Mouse (Mus musculus) right cerebral cortex, adult 2 months (tissue): ENCODE results near the gene Rhoh.
A peak's percentile ranks its signal among the peaks of the same experiment; 100 is the strongest.

Source experiments
- DNase-seq, 2 experiments: peaks; one replicate each; pipeline ENCODE4 v3.0.0; 2021 to 2022; ENCODE audit warnings: low spot score in 2 of 2

The Rhoh gene

DNA sequence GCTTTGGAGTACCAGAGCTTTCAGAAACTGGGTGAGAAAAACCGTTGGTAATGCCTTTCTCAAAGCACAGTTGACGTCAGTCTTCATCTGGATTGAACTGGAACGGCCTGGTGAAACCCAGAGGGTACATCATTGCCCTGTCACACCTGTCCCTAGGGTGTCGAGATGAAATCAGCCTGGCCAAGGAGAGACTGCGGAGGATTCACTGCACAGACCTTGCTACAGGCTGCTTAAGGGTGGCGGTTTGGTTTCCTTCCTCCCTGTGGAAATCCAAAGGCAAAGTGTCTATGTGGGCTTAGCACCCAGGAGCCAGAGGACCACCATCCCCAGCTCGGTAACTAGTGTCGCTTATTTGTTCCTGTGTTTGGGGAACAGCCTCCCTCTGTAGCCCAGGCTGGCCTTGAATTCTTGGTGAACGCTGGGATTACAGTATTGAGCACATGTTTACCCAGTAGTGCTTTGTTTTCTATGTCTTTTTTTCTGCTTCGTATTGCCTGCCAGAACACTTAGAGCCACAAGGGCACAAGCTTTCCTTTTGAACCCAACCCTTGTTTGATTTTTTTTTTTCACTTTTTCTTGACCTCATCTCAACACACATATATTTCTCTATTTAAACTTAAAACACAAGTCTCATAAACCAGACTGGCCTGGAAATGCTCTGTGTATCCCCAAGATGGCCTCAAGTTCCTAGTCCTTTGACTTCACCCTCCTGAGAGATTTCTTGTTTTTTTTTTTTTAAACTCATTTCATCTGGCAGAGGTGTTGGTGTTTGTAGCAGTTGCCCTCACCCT is at the start of gene Rhoh:
Rhoh (plus strand) TSS at position 60 of the 791 bp plus-strand sequence.
- DNase-seq: no peak

DNA sequence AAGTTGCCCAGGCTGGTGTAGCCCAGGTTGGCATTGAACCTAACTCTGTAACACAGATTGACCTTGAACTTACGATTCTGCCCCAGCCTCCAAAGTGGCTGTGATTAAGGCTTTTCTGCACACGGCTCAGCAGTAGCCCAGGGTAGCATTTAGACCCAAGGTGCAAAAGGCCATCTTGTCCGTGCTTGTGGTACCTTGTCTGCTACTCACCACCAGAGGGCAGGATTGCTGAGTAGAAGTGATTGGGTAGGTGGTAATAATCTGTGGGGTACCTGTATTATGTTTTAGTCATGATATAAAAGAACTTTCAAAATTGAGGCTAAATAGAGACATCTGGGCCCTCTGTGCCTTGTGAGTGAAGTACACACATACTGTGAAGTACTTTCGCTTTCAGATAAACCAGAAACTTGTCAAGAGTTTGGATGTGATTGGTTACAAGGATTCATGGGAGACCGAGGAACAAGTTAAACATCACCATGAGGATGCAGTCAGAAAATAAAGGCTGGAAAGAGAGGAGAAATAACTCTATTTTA is 37.3 kb upstream of the Rhoh start:
- DNase-seq: peak; percentile 22 to 34

DNA sequence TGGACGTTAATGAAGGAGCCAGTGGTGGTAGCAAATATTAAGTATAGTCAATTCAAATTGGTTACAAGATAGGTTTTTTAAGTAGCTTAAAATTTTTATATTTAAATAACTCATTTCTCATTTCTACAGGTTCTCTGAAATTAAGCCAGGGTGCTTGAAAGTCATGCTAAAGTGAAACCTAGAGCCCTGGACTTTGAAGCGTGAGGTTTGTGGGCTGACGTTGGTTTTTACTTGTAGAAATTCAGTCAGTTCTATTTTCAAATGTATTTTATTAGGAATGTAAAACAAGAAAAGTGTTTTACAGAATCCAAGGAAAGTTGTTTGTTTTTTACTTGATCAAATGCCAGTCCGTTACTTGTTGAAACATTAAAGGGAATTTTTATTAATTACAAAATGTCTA is 34.5 kb upstream of the Rhoh start:
- no peak for DNase-seq

DNA sequence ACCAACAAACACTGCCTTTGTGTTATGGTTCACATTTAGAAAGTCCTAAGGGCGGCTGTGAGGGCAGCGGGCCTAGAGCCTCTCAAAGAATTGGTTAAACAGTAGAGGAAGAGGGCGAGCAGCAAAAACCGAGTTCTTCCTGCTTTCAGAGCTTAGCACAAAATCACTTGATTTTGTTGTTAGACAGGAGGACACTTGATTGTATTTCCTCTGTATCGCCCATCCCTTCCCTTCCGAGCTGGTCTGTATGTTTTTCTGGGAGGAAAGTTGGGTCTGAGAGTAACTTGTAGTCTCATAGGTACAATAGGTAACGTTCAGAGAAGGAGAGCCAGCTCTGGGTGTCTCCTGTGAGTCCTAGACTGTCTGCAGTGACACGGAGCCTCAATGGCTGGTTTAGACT is 33.9 kb upstream of the Rhoh start:
- DNase-seq: no peak

DNA sequence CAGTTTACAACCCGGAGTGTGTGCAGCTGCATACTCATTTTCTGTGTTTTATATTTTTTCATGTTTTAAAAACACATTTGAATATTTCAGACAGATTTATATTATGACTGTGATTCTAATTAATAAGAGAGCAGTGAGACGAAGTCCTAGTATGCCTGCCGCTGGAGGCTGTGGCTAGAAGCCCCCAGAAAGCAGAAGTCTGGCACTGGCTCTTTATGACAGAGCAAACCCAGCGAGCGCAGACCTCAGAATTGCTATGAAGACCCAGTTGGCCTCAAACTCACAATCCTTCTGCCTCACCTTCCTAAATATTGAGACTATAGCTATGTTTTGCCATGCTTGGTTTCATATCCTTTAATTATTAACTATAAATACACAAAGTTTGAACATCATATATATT is 32.8 kb upstream of the Rhoh start:
- no peak for DNase-seq

DNA sequence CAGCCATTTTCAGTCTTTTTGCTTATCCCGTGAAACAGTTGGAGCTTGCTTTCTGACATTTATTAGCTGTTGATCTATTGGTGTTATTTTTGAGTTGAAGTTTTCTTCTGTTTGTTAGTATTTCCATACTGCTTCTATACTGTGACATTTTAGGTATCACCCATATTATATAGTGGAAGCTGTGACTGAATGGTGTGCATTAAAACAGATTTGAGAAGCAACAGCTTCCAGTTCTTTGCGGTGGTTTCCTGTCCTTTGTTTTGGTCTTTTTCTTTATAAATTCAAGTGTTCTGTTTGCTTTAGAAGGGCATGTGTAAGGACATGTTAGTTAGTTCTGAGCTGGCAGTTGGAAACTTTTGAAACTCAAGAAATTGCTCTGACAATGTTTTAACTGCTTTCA is 32.0 kb upstream of the Rhoh start:
- DNase-seq: no peak

DNA sequence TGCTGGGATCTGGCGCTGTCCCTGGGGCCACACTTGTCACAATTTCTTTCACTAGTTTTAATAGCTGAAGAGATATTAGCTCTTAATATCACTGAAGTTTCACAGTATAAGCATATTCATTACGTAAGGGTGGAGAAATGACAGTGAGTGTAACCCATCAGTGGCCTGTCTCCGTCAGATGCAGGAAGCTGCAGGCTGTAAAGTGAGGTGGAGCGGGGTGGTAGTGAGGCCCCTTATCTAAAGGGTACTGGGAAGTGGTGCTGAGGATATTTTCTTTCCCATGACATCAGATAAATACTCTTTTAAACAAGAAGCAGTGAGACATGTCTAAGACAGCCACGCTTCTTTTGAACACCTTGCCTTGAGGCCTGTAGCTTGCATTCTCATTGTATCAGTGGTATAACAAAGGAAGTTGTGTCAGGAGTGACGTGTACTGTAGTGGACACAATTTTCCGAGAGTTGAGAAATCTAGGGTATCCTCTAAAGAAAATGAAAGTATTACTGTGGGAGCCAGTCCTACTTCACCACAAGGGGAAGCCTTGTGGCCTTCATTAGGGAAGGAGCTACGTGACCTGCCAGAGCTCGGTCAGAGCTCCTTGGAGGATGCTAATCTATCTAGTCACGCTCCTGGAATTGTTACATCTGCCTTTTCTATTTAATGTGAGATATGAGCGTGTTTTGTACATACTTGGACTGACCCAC is 28.9 kb upstream of the Rhoh start:
- DNase-seq: no peak

DNA sequence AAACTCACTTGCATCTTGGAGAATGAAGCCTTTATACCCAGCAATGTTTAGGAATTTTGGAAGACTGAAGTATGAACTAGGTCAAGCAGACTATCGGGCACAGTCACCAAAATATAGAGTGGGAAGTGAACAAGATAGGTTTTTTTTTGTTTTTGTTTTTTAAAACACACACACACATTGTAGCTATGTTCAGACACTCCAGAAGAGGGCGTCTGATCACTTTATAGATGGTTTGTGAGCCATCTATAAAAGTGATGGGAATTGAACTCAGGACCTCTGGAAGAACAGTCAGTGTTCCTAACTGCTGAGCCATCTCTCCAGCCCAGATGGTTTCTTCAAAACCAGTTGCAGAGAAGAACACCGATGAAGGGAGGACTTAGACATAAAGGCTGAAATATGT is 27.9 kb upstream of the Rhoh start:
- DNase-seq: no peak

DNA sequence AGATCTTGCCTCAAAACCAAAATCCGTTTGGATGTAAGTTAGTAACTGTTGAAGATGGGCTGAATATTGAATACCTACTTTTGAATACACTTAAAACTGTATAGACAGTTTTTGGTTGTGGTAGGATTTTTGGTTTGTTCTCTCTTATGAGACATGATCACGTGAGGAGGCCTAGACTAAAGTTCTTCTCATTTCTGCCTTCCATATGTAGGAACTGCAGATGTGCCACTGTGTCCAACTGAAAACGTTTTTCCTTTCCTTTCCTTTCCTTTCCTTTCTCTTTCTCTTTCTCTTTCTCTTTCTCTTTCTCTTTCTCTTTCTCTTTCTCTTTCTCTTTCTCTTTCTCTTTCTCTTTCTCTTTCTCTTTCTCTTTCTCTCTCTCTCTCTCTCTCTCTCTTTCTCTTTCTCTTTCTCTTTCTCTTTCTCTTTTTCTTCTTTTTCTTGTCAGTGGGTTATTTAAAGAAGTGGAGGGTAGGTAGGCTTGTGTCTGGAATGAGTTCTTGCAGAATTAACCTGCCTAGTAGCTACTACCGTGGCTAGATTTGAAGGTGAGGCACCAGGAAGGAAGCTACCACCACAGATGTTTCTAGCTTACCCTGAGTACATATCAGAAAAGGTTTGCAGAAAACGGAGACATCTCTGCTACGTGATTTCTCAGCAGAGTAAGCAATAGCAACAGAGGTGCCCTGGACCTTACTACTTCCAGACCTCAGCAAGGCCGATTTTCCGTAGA is 27.1 kb upstream of the Rhoh start:
- no peak for DNase-seq

DNA sequence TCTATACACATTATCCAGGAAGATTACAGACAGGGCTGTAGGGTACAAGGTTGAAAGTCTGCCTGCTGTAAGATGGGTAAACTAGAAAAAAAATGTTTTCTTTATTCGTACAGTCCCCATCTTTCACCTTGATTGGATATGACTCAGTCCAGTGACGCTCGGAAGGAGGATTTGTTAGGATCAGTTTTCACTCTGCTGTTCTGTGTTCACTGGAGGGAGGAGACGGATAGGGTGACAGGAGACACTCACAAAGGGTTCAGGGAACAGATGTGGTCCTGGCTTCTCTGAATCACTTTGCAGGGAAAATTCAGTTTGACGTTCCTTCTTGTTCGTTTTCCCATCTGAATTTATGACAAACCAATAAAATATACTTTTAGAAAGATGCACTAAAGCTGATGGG is 23.0 kb upstream of the Rhoh start:
- no peak for DNase-seq

DNA sequence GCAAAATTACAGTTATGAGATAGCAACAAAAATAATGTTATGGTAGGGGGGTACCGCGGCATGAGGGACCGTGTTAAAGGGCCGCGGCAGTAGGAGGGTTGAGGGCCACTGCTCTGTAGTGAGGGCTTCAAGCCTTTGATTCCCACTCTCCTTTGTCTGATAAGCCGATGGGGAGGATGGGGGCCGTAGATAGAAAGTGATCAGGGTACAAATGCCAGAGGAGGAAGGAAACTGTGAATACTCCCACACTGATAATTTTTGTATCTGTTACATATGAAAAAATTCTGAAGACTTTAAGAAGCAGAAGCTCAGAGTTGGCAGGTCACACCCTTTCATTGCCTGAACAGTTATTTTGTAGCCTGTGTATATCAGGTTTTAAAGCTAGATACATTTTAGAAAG is 18.1 kb upstream of the Rhoh start:
- DNase-seq: no peak

DNA sequence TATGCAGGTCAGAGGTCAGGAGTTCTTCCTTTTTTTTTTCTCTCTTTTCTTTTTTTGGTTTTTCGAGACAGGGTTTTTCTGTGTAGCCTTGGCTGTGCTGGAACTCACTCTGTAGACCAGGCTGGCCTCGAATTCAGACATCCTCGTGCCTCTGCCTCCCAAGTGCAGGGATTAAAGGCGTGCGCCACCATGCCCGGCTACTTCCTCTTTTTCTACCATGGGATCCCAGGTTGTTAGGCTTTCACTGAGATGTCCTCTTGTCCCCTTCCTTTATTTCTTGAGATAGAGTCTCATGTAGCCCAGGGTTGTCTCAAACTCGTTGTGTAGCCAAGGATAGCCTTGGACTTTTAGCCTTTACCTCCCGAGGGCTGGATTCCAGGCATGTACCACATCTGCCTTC is 14.5 kb upstream of the Rhoh start:
- no peak for DNase-seq

DNA sequence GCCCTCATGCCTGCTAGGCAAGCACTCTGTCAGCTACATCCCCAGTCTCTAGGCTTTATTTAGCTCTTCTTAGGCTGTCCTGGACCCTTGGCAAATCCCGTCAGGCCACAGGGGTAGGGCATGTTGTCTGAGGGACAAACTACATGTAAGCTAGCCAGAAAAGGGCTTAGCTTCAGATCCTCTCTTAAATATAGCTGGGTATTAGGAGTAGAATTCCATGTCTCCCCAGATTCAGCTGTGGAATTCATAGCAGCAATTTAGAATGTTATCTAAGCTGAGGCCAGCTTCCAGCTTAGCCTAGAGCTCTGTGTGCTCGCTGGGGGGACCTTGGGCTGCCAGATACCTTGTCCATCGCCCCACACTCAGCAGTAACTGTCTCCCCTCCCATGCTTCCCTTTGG is 14.1 kb upstream of the Rhoh start:
- no peak for DNase-seq

DNA sequence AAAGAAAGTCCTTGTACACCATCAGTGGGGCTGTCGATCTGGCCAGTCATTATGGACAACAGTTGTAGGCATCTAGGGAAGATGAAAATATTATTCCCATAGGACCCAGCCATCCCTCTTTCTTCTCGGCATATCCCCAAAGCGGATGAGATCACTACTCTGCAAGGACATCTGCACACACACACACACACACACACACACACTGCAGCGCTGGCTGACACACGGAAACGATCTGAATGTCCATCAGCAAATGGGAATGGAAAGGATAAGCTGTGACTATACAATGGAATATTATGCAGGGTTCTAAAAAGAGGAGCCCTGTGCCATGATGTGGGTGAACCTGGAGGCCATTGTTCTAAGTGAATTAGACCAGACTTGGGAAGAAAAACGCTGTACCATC is 13.4 kb upstream of the Rhoh start:
- no peak for DNase-seq

DNA sequence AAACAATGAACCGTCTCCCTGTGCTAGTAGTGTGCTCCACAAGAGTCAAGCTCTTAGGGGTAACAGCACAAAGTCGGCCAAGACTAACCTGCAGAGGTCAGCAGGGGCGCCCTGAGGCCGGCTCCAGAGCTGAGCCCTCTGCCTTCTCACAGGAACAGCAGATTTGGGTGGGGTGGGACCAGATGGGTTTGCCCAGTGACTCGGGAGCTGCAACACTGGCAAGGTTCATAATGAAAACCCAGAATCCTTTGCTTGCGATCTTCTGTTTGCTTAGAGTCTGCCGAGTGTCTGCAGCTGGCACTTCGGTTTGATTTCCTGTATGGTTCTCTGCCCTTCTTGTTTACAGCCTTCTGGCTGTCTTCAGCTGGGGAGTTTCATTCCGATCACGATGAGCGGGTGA is 10.2 kb upstream of the Rhoh start:
- no peak for DNase-seq

DNA sequence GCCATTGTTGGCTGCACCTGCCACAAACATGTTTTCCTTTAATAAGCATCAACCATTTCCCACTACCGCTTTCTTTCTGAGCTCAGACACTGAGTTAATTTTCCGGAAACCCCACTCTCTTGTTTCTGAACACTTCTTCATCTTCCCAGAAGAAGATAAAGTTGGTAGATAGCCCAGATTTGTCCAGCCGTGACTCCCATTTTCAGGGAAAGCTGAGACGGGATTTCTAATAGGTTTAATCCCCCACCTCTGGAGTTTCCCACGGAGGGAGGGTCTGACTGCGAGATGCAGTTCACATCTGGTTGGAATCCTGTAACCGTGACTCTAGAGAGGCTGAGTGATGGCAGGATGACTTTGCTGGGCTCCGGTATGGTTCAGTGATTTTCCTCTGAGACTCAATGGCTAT is 6.2 kb upstream of the Rhoh start:
- no peak for DNase-seq

DNA sequence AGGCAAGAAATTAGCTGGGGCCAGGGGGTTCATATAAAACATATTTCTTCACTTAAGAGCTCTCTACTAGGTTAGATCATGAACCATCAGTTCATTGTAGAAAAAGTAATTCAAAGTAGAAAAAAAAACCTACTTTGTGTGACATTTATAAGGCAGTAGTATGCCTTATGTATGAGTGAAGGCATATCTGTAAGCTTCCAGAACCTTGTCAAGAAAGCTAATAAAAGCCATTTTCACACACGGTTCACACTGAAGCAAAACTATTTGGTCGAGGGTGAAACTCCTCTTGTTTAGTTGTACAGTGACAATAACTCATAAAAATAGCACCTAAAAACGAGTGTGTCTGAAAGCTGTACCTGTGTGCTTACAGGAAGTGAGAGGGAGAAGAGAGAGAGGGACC is 5.4 kb upstream of the Rhoh start:
- DNase-seq: no peak

DNA sequence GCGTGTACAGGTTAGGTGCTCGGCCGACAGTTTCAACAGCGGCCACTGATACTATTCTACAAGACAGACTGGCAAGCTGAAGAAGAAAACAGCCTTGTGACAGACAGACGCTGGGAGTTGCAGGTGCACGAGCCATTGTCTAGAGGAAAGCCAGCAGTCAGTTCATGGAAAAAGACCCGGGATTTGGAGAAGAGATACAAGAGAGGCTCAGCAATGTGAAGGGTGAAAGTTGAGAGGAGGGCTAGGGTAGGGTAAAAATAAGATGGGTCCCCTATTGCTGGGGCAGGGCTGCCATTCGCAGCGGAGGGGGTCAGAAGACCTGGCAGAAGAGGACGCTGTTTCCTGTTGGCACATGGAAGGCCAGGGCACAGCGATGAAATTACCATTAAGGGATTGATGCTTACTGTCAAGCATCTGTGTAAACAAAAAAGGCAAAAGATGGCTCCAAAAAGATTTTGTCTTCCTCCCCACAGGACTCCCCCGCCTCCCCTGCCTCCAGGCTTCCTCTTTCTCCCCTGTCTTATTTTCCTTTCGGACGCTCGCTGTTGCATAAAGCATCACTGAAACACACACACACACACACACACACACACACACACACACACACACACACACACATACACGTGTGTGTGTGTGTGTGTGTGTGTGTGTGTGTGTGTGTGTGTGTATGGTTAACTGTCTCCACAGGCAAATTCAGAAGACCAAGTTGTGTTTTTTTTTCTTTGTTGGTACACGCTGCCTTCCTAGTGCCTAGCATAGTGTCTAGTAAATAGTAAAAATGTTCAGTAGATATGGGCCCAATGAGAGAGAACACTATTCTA is 4.2 kb upstream of the Rhoh start:
- DNase-seq: no peak

DNA sequence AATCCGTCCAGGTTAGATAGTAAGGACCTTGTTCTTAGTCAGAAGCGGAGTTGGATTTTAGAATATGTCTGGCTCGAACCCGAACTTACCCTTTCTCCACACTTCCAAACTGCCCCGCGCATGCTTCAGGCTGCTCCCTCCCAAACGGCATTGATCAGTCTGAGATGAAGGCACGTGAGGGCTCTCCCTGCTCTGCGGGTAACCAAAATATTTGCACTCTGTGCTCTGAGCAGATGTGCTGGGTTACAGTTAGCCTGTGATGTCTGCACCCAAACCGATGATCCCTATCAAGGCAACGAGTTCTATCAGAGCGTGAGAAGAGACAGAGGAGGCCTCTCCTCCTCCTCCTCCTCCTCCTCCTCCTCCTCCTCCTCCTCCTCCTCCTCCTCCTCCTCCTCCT is 3.1 kb upstream of the Rhoh start:
- no peak for DNase-seq

DNA sequence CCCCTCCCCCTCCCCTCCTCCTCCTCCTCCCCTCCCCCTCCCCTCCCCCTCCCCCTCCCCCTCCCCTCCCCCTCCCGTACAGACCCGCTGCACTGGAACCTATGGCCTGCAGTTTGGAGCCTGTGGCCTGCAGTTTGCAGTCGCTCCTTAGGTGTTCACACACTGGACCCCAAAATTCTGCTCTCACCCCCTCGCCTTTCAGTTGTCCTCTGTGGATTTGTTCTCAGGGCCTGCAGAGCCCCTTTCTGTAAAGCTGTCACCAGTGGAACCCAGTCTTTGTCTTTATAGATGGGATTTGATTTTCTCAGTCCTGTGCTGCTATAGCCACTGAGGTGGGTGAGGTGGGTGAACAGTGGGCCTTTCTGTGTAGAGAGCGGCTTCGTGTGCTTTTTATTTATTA is 2.7 kb upstream of the Rhoh start:
- no peak for DNase-seq

DNA sequence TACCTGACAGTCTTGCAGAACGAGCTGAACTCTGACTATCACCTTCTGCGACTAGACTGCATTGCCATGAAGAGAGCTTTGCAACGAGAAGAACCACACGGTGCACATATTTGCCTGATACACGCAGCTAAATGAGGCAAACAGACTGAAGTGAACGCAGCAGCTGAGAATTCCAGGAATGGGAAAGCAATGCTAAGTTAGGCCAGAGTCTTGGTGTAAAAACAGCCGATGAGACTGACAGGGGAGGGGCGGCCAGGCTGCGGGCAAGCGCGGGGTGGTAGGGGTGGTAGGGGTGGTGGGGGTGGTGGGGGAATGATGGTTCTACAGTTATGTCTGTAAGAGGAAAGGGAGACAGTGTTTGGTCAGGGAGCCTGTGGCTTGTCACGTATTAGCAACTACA is 2.1 kb upstream of the Rhoh start:
- no peak for DNase-seq

DNA sequence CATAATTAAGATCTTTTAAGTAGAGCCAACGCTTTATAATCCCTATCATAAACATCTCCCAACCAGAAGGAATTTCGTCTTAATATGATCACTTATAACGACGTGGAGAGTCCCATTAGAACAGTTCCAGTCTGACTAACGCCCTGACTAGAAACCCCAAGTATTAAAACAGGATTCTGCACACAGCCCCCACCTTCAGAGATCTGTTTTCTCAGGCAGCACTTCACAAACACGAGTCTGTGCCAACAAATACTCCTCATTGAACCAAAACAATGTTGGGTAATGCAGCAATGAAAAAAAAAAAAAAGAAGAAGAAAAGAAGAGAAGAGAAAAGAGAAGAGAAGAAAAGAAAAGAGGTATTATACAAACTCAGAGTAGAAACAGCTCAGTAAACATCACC is 1.6 kb upstream of the Rhoh start:
- DNase-seq: no peak
